In genomic region chr8:89245131-89245751, GRCm38 (mm10) we compare ENCODE assay signal across 8 mouse cellular contexts.
DNase-seq lines count a peak whose midpoint lies in the region; ATAC-seq and TF ChIP-seq lines count a peak whose summit lies in the region.

No protein-coding gene starts in this region.

- no peaks in the 10 kb centered on the region for H3K36me3 ChIP-seq in forebrain, embryonic 11.5 days (ENCODE audit: control insufficient read depth, insufficient read depth, low read length)
- no peaks in the 10 kb centered on the region for H3K36me3 ChIP-seq in limb, embryonic 12.5 days
- H3K36me3 ChIP-seq in stomach, embryonic 15.5 days = no peaks in the 10 kb centered on the region

- H3K27ac ChIP-seq in forebrain, embryonic 11.5 days (ENCODE audit: low read depth, low read length) = no peak overlapping the region
- no peak overlapping the region for H3K27ac ChIP-seq in limb, embryonic 12.5 days
- no peak overlapping the region for H3K27ac ChIP-seq in stomach, embryonic 15.5 days
- H3K27ac ChIP-seq in cerebellum, adult 2 months (ENCODE audit: insufficient read depth, low read length) = no peak overlapping the region

- H3K9me3 ChIP-seq in forebrain, embryonic 11.5 days (ENCODE audit: control insufficient read depth, low read length) = no peaks in the 10 kb centered on the region
- no peaks in the 10 kb centered on the region for H3K9me3 ChIP-seq in limb, embryonic 12.5 days
- H3K9me3 ChIP-seq in stomach, embryonic 15.5 days = no peaks in the 10 kb centered on the region

- ATAC-seq in forebrain, embryonic 11.5 days (replicated peaks; ENCODE audit: low FRiP score) = peak; percentile 76
- ATAC-seq in limb, embryonic 12.5 days (ENCODE audit: insufficient number of reproducible peaks, insufficient read depth, low FRiP score, low TSS enrichment, low read depth) = 0 out of 2 replicates have a peak, but pooled peaks have one; percentile 15
- ATAC-seq in stomach, embryonic 15.5 days (ENCODE audit: insufficient read depth, low FRiP score, low read depth) = no peak

- H3K27me3 ChIP-seq in forebrain, embryonic 11.5 days (ENCODE audit: control insufficient read depth, insufficient read depth, low read length) = 0 out of 2 replicates have a peak, but pooled peaks cover 2% of the 10 kb centered on the region
- H3K27me3 ChIP-seq in limb, embryonic 12.5 days = peaks cover 29% of the 10 kb centered on the region
- 0 out of 2 replicates have a peak, but pooled peaks cover 7% of the 10 kb centered on the region for H3K27me3 ChIP-seq in stomach, embryonic 15.5 days (replicated peaks)
- no peaks in the 10 kb centered on the region; the same call in 1 of the 2 replicates for H3K27me3 ChIP-seq in cerebellum, adult 2 months (ENCODE audit: control insufficient read depth, insufficient read depth, low read length)

- H3K9ac ChIP-seq in forebrain, embryonic 11.5 days (ENCODE audit: low read length) = peak overlapping the region; percentile 58
- H3K9ac ChIP-seq in limb, embryonic 12.5 days (replicated peaks) = peak overlapping the region; percentile 46; the same call in 1 of the 2 replicates
- H3K9ac ChIP-seq in stomach, embryonic 15.5 days = no peak overlapping the region

- no peak for TF ChIP-seq CTCF in cerebellum, adult 2 months (IDR thresholded peaks at IDR 0.05; ENCODE audit: borderline replicate concordance, insufficient read depth, low read depth, low read length)

- H3K4me2 ChIP-seq in forebrain, embryonic 11.5 days (ENCODE audit: low read depth, low read length, severe bottlenecking) = peak overlapping the region; percentile 41
- H3K4me2 ChIP-seq in limb, embryonic 12.5 days = peak overlapping the region; percentile 48
- H3K4me2 ChIP-seq in stomach, embryonic 15.5 days = peak overlapping the region; percentile 40

- 10% methylated on average over 25 of the region's 25 CpGs for WGBS in forebrain, embryonic 11.5 days
- 24% methylated on average over 25 of the region's 25 CpGs for whole genome bisulfite sequencing in limb, embryonic 12.5 days
- WGBS in stomach, embryonic 15.5 days = 28% methylated on average over 25 of the region's 25 CpGs
- WGBS in cerebellum, adult 2 months = 31% methylated on average over 25 of the region's 25 CpGs

- H3K4me3 ChIP-seq in forebrain, embryonic 11.5 days (ENCODE audit: low read depth, low read length) = no peak overlapping the region
- H3K4me3 ChIP-seq in limb, embryonic 12.5 days (replicated peaks) = peak overlapping the region; percentile 11; the same call in 1 of the 2 replicates
- H3K4me3 ChIP-seq in stomach, embryonic 15.5 days (replicated peaks) = no peak overlapping the region; the same call in 1 of the 2 replicates
- H3K4me3 ChIP-seq in cerebellum, adult 2 months (replicated peaks; ENCODE audit: insufficient read depth, low read depth, low read length) = no peak overlapping the region

- H3K4me1 ChIP-seq in forebrain, embryonic 11.5 days (replicated peaks; ENCODE audit: control insufficient read depth, insufficient read depth, low read length) = peaks cover 6% of the 10 kb centered on the region
- H3K4me1 ChIP-seq in limb, embryonic 12.5 days (replicated peaks) = peaks cover 23% of the 10 kb centered on the region
- 0 out of 2 replicates have a peak, but pooled peaks cover 4% of the 10 kb centered on the region for H3K4me1 ChIP-seq in stomach, embryonic 15.5 days
- H3K4me1 ChIP-seq in cerebellum, adult 2 months (ENCODE audit: control insufficient read depth, insufficient read depth, low read length) = no peaks in the 10 kb centered on the region

- DNase-seq in kidney, postnatal 4 days = peak; percentile 20 to 21
- no peak for DNase-seq in kidney, postnatal 10 days
- DNase-seq in forebrain, embryonic 11.5 days (ENCODE audit: low spot score) = peak; percentile 69
- no peak for DNase-seq in cerebellum, adult 2 months
- DNase-seq in cerebellum, postnatal 36 days = no peak
- no peak for DNase-seq in left cerebral cortex, postnatal 36 days (ENCODE audit: low spot score in 2 of 2)

- no peak for TF ChIP-seq POLR2A in cerebellum, adult 2 months (IDR thresholded peaks at IDR 0.05; ENCODE audit: borderline replicate concordance, insufficient read depth, low read length)

- intact Hi-C loops in left cerebral cortex, postnatal 36 days (cut with DNase I) = no loop called here

Comparison
In these comparisons a context has a peak if more than half of its experiments do, and no peak if none do; other contexts are left out.
1. DNase-seq: peak in kidney, postnatal 4 days (2 of 2) and forebrain, embryonic 11.5 days (single experiment); none in kidney, postnatal 10 days (single experiment), cerebellum, adult 2 months (0 of 2), cerebellum, postnatal 36 days (0 of 2) and left cerebral cortex, postnatal 36 days (0 of 2).
2. Peak in every context shown above with its lines, with median percentiles within 50 percentile points of each other: H3K4me2 ChIP-seq.